8 mouse cellular contexts compared by ENCODE assay signal in the genomic region with DNA sequence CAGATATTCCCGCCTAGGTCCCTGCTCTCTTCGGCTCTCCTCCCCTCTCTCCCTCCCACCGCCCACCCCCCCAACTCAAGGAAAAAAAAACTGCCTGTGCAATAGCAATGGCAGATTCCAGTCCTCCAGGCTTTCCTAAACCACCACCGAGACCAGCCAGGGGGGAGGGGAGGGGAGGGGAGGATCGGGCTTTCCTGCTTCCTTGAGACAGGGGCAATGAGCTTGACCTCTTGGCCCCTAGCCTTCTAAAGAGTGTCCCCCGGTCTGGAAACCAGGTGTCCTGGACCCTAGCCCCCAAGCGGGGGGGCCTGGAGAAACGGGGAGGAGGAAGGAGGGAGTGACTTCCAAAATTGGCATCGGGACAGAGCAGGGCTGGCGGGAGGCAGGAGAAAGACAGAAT. TPM values are rescaled to one million over a fixed set of nuclear protein-coding genes. Genes with fewer than 3 reads are reported as not detected.
DNase-seq lines count a peak whose midpoint lies in the region; ATAC-seq and TF ChIP-seq lines count a peak whose summit lies in the region.

No protein-coding gene starts in this region.

- peaks cover 64% of the 10 kb centered on the region for H3K4me1 ChIP-seq in heart, embryonic 13.5 days

- H3K36me3 ChIP-seq in heart, embryonic 13.5 days = peaks cover 17% of the 10 kb centered on the region
- H3K36me3 ChIP-seq in myocyte (ENCODE audit: control insufficient read depth, insufficient read depth) = no peaks in the 10 kb centered on the region

- H3K4me3 ChIP-seq in heart, embryonic 13.5 days = peak overlapping the region; percentile 54
- peak overlapping the region; percentile 31 for H3K4me3 ChIP-seq in myocyte

- H3K27ac ChIP-seq in heart, embryonic 13.5 days (replicated peaks) = peak overlapping the region; percentile 48; the same call in 1 of the 2 replicates

- no peaks in the 10 kb centered on the region for H3K9me3 ChIP-seq in heart, embryonic 13.5 days

- H3ac ChIP-seq in myocyte (ENCODE audit: control insufficient read depth, insufficient read length) = no peak overlapping the region

- DNase-seq in adrenal gland, adult (ENCODE audit: inconsistent age in 2 of 2, low spot score in 1 of 2) = peak; percentile 35 to 80
- DNase-seq in adrenal gland, adult 18-20 months (ENCODE audit: low spot score in 2 of 2) = no peak
- DNase-seq in 3134 (ENCODE audit: extremely low read depth, insufficient read length, low spot score) = peak; percentile 79
- peak; percentile 83 to 87 for DNase-seq in cerebellum, postnatal 25 days
- peak; percentile 51 to 71 for DNase-seq in kidney, postnatal 25 days

- TF ChIP-seq POLR2A in myocyte (IDR thresholded peaks at IDR 0.05; ENCODE audit: insufficient read length, low read depth) = no peak

- peak overlapping the region; percentile 79 for H3K4me2 ChIP-seq in heart, embryonic 13.5 days
- peak overlapping the region; percentile 81 for H3K4me2 ChIP-seq in myocyte (ENCODE audit: low read depth)

- H3K9ac ChIP-seq in heart, embryonic 13.5 days = peak overlapping the region; percentile 84

- peaks cover 8% of the 10 kb centered on the region for H3K79me2 ChIP-seq in myocyte (ENCODE audit: control insufficient read depth, insufficient read depth)

- WGBS in heart, embryonic 13.5 days = 6% methylated on average over 8 of the region's 10 CpGs

- H3K27me3 ChIP-seq in heart, embryonic 13.5 days (replicated peaks) = peaks cover 25% of the 10 kb centered on the region
- H3K27me3 ChIP-seq in myocyte (ENCODE audit: control insufficient read depth, insufficient read depth, insufficient read length) = no peaks in the 10 kb centered on the region

- ATAC-seq in heart, embryonic 13.5 days (ENCODE audit: extremely low read depth, insufficient number of reproducible peaks, low FRiP score, low TSS enrichment) = no peak
- ATAC-seq in CD4-positive, CD25-positive, alpha-beta regulatory T cell, adult 4 months = no peak

TF ChIP-seq in myocyte, 11 proteins besides CTCF, POLR2A, EP300 and RAD21:
- TF ChIP-seq MYOG (IDR thresholded peaks at IDR 0.05; ENCODE audit: control insufficient read depth in 1 of 3, insufficient read depth in 1 of 3, insufficient read length in 2 of 3, low read depth in 2 of 3) (no peak), REST (IDR thresholded peaks at IDR 0.05; ENCODE audit: insufficient read depth, insufficient read length) (no peak), MYOD1 (IDR thresholded peaks at IDR 0.05; ENCODE audit: control insufficient read depth in 1 of 3, insufficient read length in 2 of 3, low read depth in 2 of 3) (no peak), TCF3 (IDR thresholded peaks at IDR 0.05; ENCODE audit: insufficient read length, low read depth) (no peak), TCF12 (IDR thresholded peaks at IDR 0.05; ENCODE audit: insufficient read depth, poor library complexity, severe bottlenecking) (no peak), E2F4 (IDR thresholded peaks at IDR 0.05; ENCODE audit: insufficient read depth) (no peak), CEBPB (IDR thresholded peaks at IDR 0.05; ENCODE audit: insufficient read depth, poor library complexity, severe bottlenecking) (no peak), USF1 (IDR thresholded peaks at IDR 0.05; ENCODE audit: low read depth) (no peak), SRF (IDR thresholded peaks at IDR 0.05; ENCODE audit: control insufficient read depth, insufficient read length, low read depth) (no peak), MAX (IDR thresholded peaks at IDR 0.05; ENCODE audit: low read depth) (no peak), POLR2AphosphoS2 (IDR thresholded peaks at IDR 0.05; ENCODE audit: insufficient read length, low read depth) (no peak)

RNA-seq across cellular contexts. Expression of gene Bcl6b, which starts 2.9 kb away (rescaled TPM):
- total RNA-seq in adrenal gland, adult 18-20 months (2021) = 10 to 100 TPM in 1 of 2 experiments, 1 to 10 TPM in 1; 7.4 to 22.5 TPM
- 17.8 and 18.3 TPM in 2 replicates for polyA plus RNA-seq in heart, embryonic 13.5 days (2015; fragmentation: Nextera tagmentation; extraction: Ambion mirVana)
- polyA plus RNA-seq in myocyte (2012; fragmentation: generic; extraction: Trizol) = 2.8 TPM
- polyA plus RNA-seq in CD4-positive, CD25-positive, alpha-beta regulatory T cell, adult 4 months (2017; shearing (Covaris generic)) = under 1 TPM; 0.31 to 0.56 TPM

RNA-seq across cellular contexts. Expression of gene 0610010K14Rik, which starts 5.2 kb away (rescaled TPM):
- 10 to 100 TPM; 33.7 to 37.3 TPM for total RNA-seq in adrenal gland, adult 18-20 months (2021)
- polyA plus RNA-seq in heart, embryonic 13.5 days (2015; fragmentation: Nextera tagmentation; extraction: Ambion mirVana) = 125 and 137 TPM in 2 replicates
- 75.5 TPM for polyA plus RNA-seq in myocyte (2012; fragmentation: generic; extraction: Trizol)
- polyA plus RNA-seq in CD4-positive, CD25-positive, alpha-beta regulatory T cell, adult 4 months (2017; shearing (Covaris generic)) = 100 to 1,000 TPM; 123 to 141 TPM

RNA-seq across cellular contexts. Expression of gene Gm21988, which starts 7.1 kb away (rescaled TPM):
- total RNA-seq in adrenal gland, adult 18-20 months (2021) = 1 to 10 TPM; 4.3 to 5.3 TPM
- 9.0 and 9.5 TPM in 2 replicates for polyA plus RNA-seq in heart, embryonic 13.5 days (2015; fragmentation: Nextera tagmentation; extraction: Ambion mirVana)
- polyA plus RNA-seq in myocyte (2012; fragmentation: generic; extraction: Trizol) = 9.2 TPM
- 1 to 10 TPM; 3.3 to 5.3 TPM for polyA plus RNA-seq in CD4-positive, CD25-positive, alpha-beta regulatory T cell, adult 4 months (2017; shearing (Covaris generic))

RNA-seq across cellular contexts. Expression of gene Rnasek, which starts 7.1 kb away (rescaled TPM):
- 100 to 1,000 TPM; 179 to 279 TPM for total RNA-seq in adrenal gland, adult 18-20 months (2021)
- polyA plus RNA-seq in heart, embryonic 13.5 days (2015; fragmentation: Nextera tagmentation; extraction: Ambion mirVana) = 214 and 235 TPM in 2 replicates
- polyA plus RNA-seq in myocyte (2012; fragmentation: generic; extraction: Trizol) = 339 TPM
- 100 to 1,000 TPM; 218 TPM for polyA plus RNA-seq in CD4-positive, CD25-positive, alpha-beta regulatory T cell, adult 4 months (2017; shearing (Covaris generic))

RNA-seq across cellular contexts. Expression of gene Slc16a13, which starts 11.7 kb away (rescaled TPM):
- total RNA-seq in adrenal gland, adult 18-20 months (2021) = 1 to 10 TPM; 2.4 to 2.9 TPM
- 5.0 and 7.1 TPM in 2 replicates for polyA plus RNA-seq in heart, embryonic 13.5 days (2015; fragmentation: Nextera tagmentation; extraction: Ambion mirVana)
- 4.8 TPM for polyA plus RNA-seq in myocyte (2012; fragmentation: generic; extraction: Trizol)
- polyA plus RNA-seq in CD4-positive, CD25-positive, alpha-beta regulatory T cell, adult 4 months (2017; shearing (Covaris generic)) = 1 to 10 TPM; 2.7 to 3.9 TPM

Comparison
In these comparisons a context has a peak if more than half of its experiments do, and no peak if none do; other contexts are left out.
1. DNase-seq: peak in adrenal gland, adult (2 of 2), 3134 (single experiment), cerebellum, postnatal 25 days (2 of 2) and kidney, postnatal 25 days (2 of 2); none in adrenal gland, adult 18-20 months (0 of 2).